Mouse (Mus musculus): ENCODE data around the gene Slc39a8.
A peak's percentile ranks its signal among the peaks of the same experiment; 100 is the strongest.

The Slc39a8 gene

GRCm38 (mm10) chr3:135851607-135852006, 26.5 kb downstream of the Slc39a8 start:
- DNase-seq, result peak in 1 of 2 experiments; percentile 6

GRCm38 (mm10) chr3:135853604-135854297, 28.7 kb downstream of the Slc39a8 start:
- DNase-seq, result no peak

- no peak for DNase-seq
Observed at GRCm38 (mm10) chr3:135854298-135854984, 29.4 kb downstream of the Slc39a8 start.

GRCm38 (mm10) chr3:135854985-135855340, 29.9 kb downstream of the Slc39a8 start:
- no peak for DNase-seq

GRCm38 (mm10) chr3:135856303-135856702, 31.2 kb downstream of the Slc39a8 start:
- DNase-seq, result no peak

GRCm38 (mm10) chr3:135857134-135857533, 32.1 kb downstream of the Slc39a8 start:
- no peak for DNase-seq

GRCm38 (mm10) chr3:135859431-135859830, 34.4 kb downstream of the Slc39a8 start:
- DNase-seq, result no peak

- peak in 1 of 2 experiments; percentile 47 for DNase-seq
Observed at GRCm38 (mm10) chr3:135862804-135863203, 37.7 kb downstream of the Slc39a8 start.

GRCm38 (mm10) chr3:135869041-135869440, 44.0 kb downstream of the Slc39a8 start:
- DNase-seq, result no peak

- no peak for DNase-seq
Observed at GRCm38 (mm10) chr3:135872325-135872724, 47.2 kb downstream of the Slc39a8 start.

GRCm38 (mm10) chr3:135873596-135873995, 48.5 kb downstream of the Slc39a8 start:
- no peak for DNase-seq

- DNase-seq, result peak in 1 of 2 experiments; percentile 18
Observed at GRCm38 (mm10) chr3:135878048-135878447, 53.0 kb downstream of the Slc39a8 start.

GRCm38 (mm10) chr3:135885927-135886658, 61.0 kb downstream of the Slc39a8 start:
- no peak for DNase-seq

- peak in 1 of 2 experiments; percentile 71 for DNase-seq
Observed at GRCm38 (mm10) chr3:135886659-135887027, 61.6 kb downstream of the Slc39a8 start.

GRCm38 (mm10) chr3:135887033-135887855, 62.2 kb downstream of the Slc39a8 start:
- no peak for DNase-seq

GRCm38 (mm10) chr3:135887856-135888155, 62.7 kb downstream of the Slc39a8 start:
- DNase-seq, result no peak

- no peak for DNase-seq
Observed at GRCm38 (mm10) chr3:135889401-135889800, 64.3 kb downstream of the Slc39a8 start.

- no peak for DNase-seq
Observed at GRCm38 (mm10) chr3:135903366-135903765, 78.3 kb downstream of the Slc39a8 start.

- no peak for DNase-seq
Observed at GRCm38 (mm10) chr3:135904881-135905280, 79.8 kb downstream of the Slc39a8 start.

GRCm38 (mm10) chr3:135905729-135906128, 80.7 kb downstream of the Slc39a8 start:
- no peak for DNase-seq

GRCm38 (mm10) chr3:135907028-135907427, 81.9 kb downstream of the Slc39a8 start:
- no peak for DNase-seq

- DNase-seq, result no peak
Observed at GRCm38 (mm10) chr3:135915941-135916340, 90.9 kb downstream of the Slc39a8 start.

GRCm38 (mm10) chr3:135918566-135919180, 93.6 kb downstream of the Slc39a8 start:
- no peak for DNase-seq

All from lung, postnatal 4 days (tissue).